Mouse (Mus musculus): ENCODE results near the gene Ugt2b1. TPM values are rescaled to one million over a fixed set of nuclear protein-coding genes. Genes with fewer than 3 reads are reported as not detected.

Gene Ugt2b1
- total and polyA plus RNA-seq, 3 experiments: not detected

DNA sequence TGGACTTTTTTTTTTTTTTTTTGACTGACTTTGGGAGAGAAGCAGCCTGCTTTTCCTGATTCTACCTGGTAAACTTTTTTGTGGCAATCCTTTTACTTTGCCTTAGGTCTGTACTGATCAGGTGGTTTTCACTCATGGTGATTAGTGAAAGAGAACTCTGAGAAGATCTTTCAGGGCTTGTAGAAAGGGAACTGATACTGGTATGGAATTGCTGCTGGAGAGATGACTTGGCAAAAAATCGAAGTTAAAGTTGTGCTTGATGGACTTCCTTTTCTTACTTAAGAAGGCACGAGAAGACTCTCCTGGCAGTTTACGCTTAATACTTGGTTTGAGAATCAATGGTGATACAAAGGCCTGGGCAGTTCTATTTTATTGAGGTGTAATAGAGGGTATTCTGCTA lies 34.2 kb upstream of the Ugt2b1 start:
- TF ChIP-seq GATA1 (IDR thresholded peaks at IDR 0.05; ENCODE audit: low read depth, low read length): no peak
- no peak for TF ChIP-seq RAD21 (IDR thresholded peaks at IDR 0.05; ENCODE audit: low read depth, low read length)
- TF ChIP-seq MYC (IDR thresholded peaks at IDR 0.05; ENCODE audit: low read depth, low read length): no peak
- no peak for TF ChIP-seq TAL1 (IDR thresholded peaks at IDR 0.05; ENCODE audit: low read length)
- no peak for TF ChIP-seq POLR2AphosphoS2 (IDR thresholded peaks at IDR 0.05; ENCODE audit: low read length)
- no peak for TF ChIP-seq MAX (IDR thresholded peaks at IDR 0.05; ENCODE audit: low read length)
- no peak for TF ChIP-seq MAFK (IDR thresholded peaks at IDR 0.05; ENCODE audit: borderline replicate concordance, low read depth, low read length)
- TF ChIP-seq ETS1 (IDR thresholded peaks at IDR 0.05; ENCODE audit: low read depth, low read length): no peak
- TF ChIP-seq E2F4 (IDR thresholded peaks at IDR 0.05; ENCODE audit: borderline replicate concordance, low read depth, low read length): no peak
- no peak for TF ChIP-seq TBP (IDR thresholded peaks at IDR 0.05; ENCODE audit: low read depth, low read length)
- no peak for TF ChIP-seq MYB (IDR thresholded peaks at IDR 0.05; ENCODE audit: low read depth, low read length)
- TF ChIP-seq TCF12 (IDR thresholded peaks at IDR 0.05; ENCODE audit: low read depth, low read length): no peak
- TF ChIP-seq MEF2A (IDR thresholded peaks at IDR 0.05; ENCODE audit: extremely low read depth, insufficient replicate concordance, low read depth, low read length, poor library complexity, severe bottlenecking): no peak
- TF ChIP-seq EP300 (IDR thresholded peaks at IDR 0.05; ENCODE audit: low read depth in 1 of 2, low read length in 2 of 2): no peak
- TF ChIP-seq ZNF384 (IDR thresholded peaks at IDR 0.05; ENCODE audit: low read depth, low read length): no peak
- TF ChIP-seq ELF1 (IDR thresholded peaks at IDR 0.05; ENCODE audit: low read depth, low read length): no peak
- Histone ChIP-seq H3K4me3 (ENCODE audit: control insufficient read depth in 1 of 2, insufficient read depth in 1 of 2, low read depth in 2 of 2, low read length in 2 of 2) (no peak overlapping the region), H3K27me3 (ENCODE audit: control insufficient read depth in 1 of 2, insufficient read depth in 2 of 2, low read length in 2 of 2) (no peaks in the 10 kb centered on the region), H3K9me3 (replicated peaks; ENCODE audit: insufficient read depth, low read length) (no peaks in the 10 kb centered on the region), H3K79me2 (ENCODE audit: control insufficient read depth, insufficient read depth, low read length, poor library complexity) (no peaks in the 10 kb centered on the region), H3K9ac (ENCODE audit: control insufficient read depth, low read depth, low read length, poor library complexity, severe bottlenecking) (no peak overlapping the region), H3K36me3 (ENCODE audit: control insufficient read depth in 1 of 2, insufficient read depth in 2 of 2, low read length in 2 of 2) (no peaks in the 10 kb centered on the region), H3K4me1 (ENCODE audit: control insufficient read depth in 1 of 2, insufficient read depth in 2 of 2, low read length in 2 of 2) (no peaks in the 10 kb centered on the region), H3K27ac (ENCODE audit: control insufficient read depth, low read depth, low read length) (no peak overlapping the region)
- DNase-seq (ENCODE audit: low read depth, low spot score): no peak

- no peak for TF ChIP-seq USF2 (IDR thresholded peaks at IDR 0.05; ENCODE audit: borderline replicate concordance in 1 of 2, insufficient read depth in 1 of 2, low read depth in 1 of 2, low read length in 2 of 2)
- no peak for TF ChIP-seq JUND (IDR thresholded peaks at IDR 0.05; ENCODE audit: low read depth, low read length)
- no peak for TF ChIP-seq MYC (IDR thresholded peaks at IDR 0.05; ENCODE audit: low read depth, low read length)
- no peak for TF ChIP-seq E2F4 (IDR thresholded peaks at IDR 0.05; ENCODE audit: borderline replicate concordance, low read depth, low read length)
- TF ChIP-seq RAD21 (IDR thresholded peaks at IDR 0.05; ENCODE audit: low read depth, low read length): no peak
- no peak for TF ChIP-seq ETS1 (IDR thresholded peaks at IDR 0.05; ENCODE audit: low read depth, low read length)
- no peak for TF ChIP-seq SMC3 (IDR thresholded peaks at IDR 0.05; ENCODE audit: low read depth, low read length)
- TF ChIP-seq MAX (IDR thresholded peaks at IDR 0.05; ENCODE audit: low read length): no peak
- no peak for TF ChIP-seq ZC3H11A (IDR thresholded peaks at IDR 0.05; ENCODE audit: low read depth, low read length)
- TF ChIP-seq CHD1 (IDR thresholded peaks at IDR 0.05; ENCODE audit: low read depth, low read length): no peak
- TF ChIP-seq MXI1 (IDR thresholded peaks at IDR 0.05; ENCODE audit: low read depth, low read length): no peak
- TF ChIP-seq NRF1 (IDR thresholded peaks at IDR 0.05; ENCODE audit: insufficient read depth, low read depth, low read length, poor library complexity, severe bottlenecking): no peak
- no peak for TF ChIP-seq MAFK (IDR thresholded peaks at IDR 0.05; ENCODE audit: borderline replicate concordance, low read depth, low read length)
- TF ChIP-seq POLR2AphosphoS5 (IDR thresholded peaks at IDR 0.05; ENCODE audit: borderline replicate concordance, low read depth, low read length): no peak
- TF ChIP-seq TBP (IDR thresholded peaks at IDR 0.05; ENCODE audit: low read depth, low read length): no peak
- no peak for TF ChIP-seq USF1 (IDR thresholded peaks at IDR 0.05; ENCODE audit: low read depth, low read length)
- TF ChIP-seq MEF2A (IDR thresholded peaks at IDR 0.05; ENCODE audit: extremely low read depth, insufficient replicate concordance, low read depth, low read length, poor library complexity, severe bottlenecking): no peak
- Histone ChIP-seq H3K27me3 (ENCODE audit: control insufficient read depth in 1 of 2, insufficient read depth in 2 of 2, low read length in 2 of 2) (no peaks in the 10 kb centered on the region), H3K4me3 (ENCODE audit: control insufficient read depth in 1 of 2, insufficient read depth in 1 of 2, low read depth in 2 of 2, low read length in 2 of 2) (no peak overlapping the region), H3K4me1 (ENCODE audit: control insufficient read depth in 1 of 2, insufficient read depth in 2 of 2, low read length in 2 of 2) (no peaks in the 10 kb centered on the region), H3K9me3 (replicated peaks; ENCODE audit: insufficient read depth, low read length) (no peaks in the 10 kb centered on the region), H3K79me2 (ENCODE audit: control insufficient read depth, insufficient read depth, low read length, poor library complexity) (no peaks in the 10 kb centered on the region), H3K9ac (ENCODE audit: control insufficient read depth, low read depth, low read length, poor library complexity, severe bottlenecking) (no peak overlapping the region), H3K36me3 (ENCODE audit: control insufficient read depth in 1 of 2, insufficient read depth in 2 of 2, low read length in 2 of 2) (no peaks in the 10 kb centered on the region), H3K27ac (ENCODE audit: control insufficient read depth, low read depth, low read length) (no peak overlapping the region)
- DNase-seq (ENCODE audit: low read depth, low spot score): no peak
These were observed 15.8 kb upstream of the Ugt2b1 start for GRCm38 (mm10) chr5:86942111-86942510.
